Mouse (Mus musculus) bone marrow, adult 2 months (tissue): ENCODE data around the gene Sema6b.

ENCODE experiments used
- CTCF ChIP-seq: fragments of 200-500 bp; IDR thresholded peaks from 2 replicates; pipeline ENCODE4 v1.5.1; 2011; ENCODE audit warnings: low read length, control low read depth; ENCODE audit not compliant: control insufficient read depth, insufficient read depth
- POLR2A ChIP-seq: fragments of 200-500 bp; IDR thresholded peaks from 2 replicates; pipeline ENCODE4 v1.6.1; 2011; ENCODE audit warnings: low read depth, mild to moderate bottlenecking, control low read depth, low read length, borderline replicate concordance; ENCODE audit not compliant: control insufficient read depth

- no peak for TF ChIP-seq CTCF
- TF ChIP-seq POLR2A = no peak
Measured at GRCm38 (mm10) chr17:56137839-56138613, 2.1 kb downstream of the Sema6b start.
